Mouse (Mus musculus): Measurements from ENCODE around the gene Tmem135. TPM values are rescaled to one million over a fixed set of nuclear protein-coding genes. Genes with fewer than 3 reads are reported as not detected.
A peak's percentile ranks its signal among the peaks of the same experiment; 100 is the strongest.
"Not testable (repeated sequence)": the region's sequence is repeated elsewhere in the genome, so short reads cannot be mapped to it uniquely, and the experiment has no call there.

The Tmem135 gene
- polyA plus RNA-seq, 1 experiment from 2014 or later: 22.9 TPM

- Histone ChIP-seq H3K9me3 (peaks cover 5% of the 10 kb centered on the region), H3K27ac (no peak overlapping the region), H3K4me1 (no peaks in the 10 kb centered on the region), H3K4me3 (no peak overlapping the region), H3K36me3 (peaks cover 20% of the 10 kb centered on the region), H3K27me3 (no peaks in the 10 kb centered on the region), H3K9ac (no peak overlapping the region), H3K4me2 (replicated peaks) (no peak overlapping the region)
- WGBS: 90% methylated on average over 6 of the region's 6 CpGs
- no peak for ATAC-seq (ENCODE audit: low FRiP score, low read depth)
Observed at GRCm38 (mm10) chr7:89306831-89307230, 97.2 kb downstream of the Tmem135 start.

GRCm38 (mm10) chr7:89304958-89305357 lies 99.1 kb downstream of the Tmem135 start:
- ATAC-seq (ENCODE audit: low FRiP score, low read depth): no peak
- H3K9ac ChIP-seq: no peak overlapping the region
- H3K4me3 ChIP-seq: no peak overlapping the region
- H3K36me3 ChIP-seq: peaks cover 24% of the 10 kb centered on the region
- H3K4me2 ChIP-seq (replicated peaks): no peak overlapping the region
- no peak overlapping the region for H3K27ac ChIP-seq
- 93% methylated on average over 3 of the region's 3 CpGs for WGBS
- H3K4me1 ChIP-seq: no peaks in the 10 kb centered on the region
- H3K27me3 ChIP-seq: no peaks in the 10 kb centered on the region
- no peaks in the 10 kb centered on the region for H3K9me3 ChIP-seq

GRCm38 (mm10) chr7:89303765-89304164 lies 100.3 kb downstream of the Tmem135 start:
- no peak for ATAC-seq (ENCODE audit: low FRiP score, low read depth)
- Histone ChIP-seq H3K9me3 (no peaks in the 10 kb centered on the region), H3K4me3 (no peak overlapping the region), H3K4me1 (no peaks in the 10 kb centered on the region), H3K36me3 (peaks cover 26% of the 10 kb centered on the region), H3K27me3 (no peaks in the 10 kb centered on the region), H3K9ac (no peak overlapping the region), H3K27ac (no peak overlapping the region), H3K4me2 (replicated peaks) (no peak overlapping the region)
- WGBS: 88% methylated on average over 1 of the region's 1 CpGs

GRCm38 (mm10) chr7:89298911-89299458 lies 105.0 kb downstream of the Tmem135 start:
- Histone ChIP-seq H3K4me2 (replicated peaks) (no peak overlapping the region), H3K4me1 (no peaks in the 10 kb centered on the region), H3K9ac (no peak overlapping the region), H3K36me3 (peaks cover 23% of the 10 kb centered on the region; the same call in 1 of the 2 replicates), H3K27ac (no peak overlapping the region), H3K27me3 (no peaks in the 10 kb centered on the region), H3K9me3 (no peaks in the 10 kb centered on the region), H3K4me3 (no peak overlapping the region)
- 91% methylated on average over 1 of the region's 1 CpGs for WGBS
- ATAC-seq (ENCODE audit: low FRiP score, low read depth): no peak

GRCm38 (mm10) chr7:89296941-89297340 lies 107.1 kb downstream of the Tmem135 start:
- Histone ChIP-seq H3K9me3 (no peaks in the 10 kb centered on the region), H3K36me3 (peaks cover 16% of the 10 kb centered on the region; the same call in 1 of the 2 replicates), H3K4me3 (no peak overlapping the region), H3K27me3 (no peaks in the 10 kb centered on the region), H3K27ac (no peak overlapping the region), H3K4me1 (no peaks in the 10 kb centered on the region), H3K9ac (no peak overlapping the region), H3K4me2 (replicated peaks) (no peak overlapping the region)
- WGBS: 80% methylated on average over 1 of the region's 1 CpGs
- no peak for ATAC-seq (ENCODE audit: low FRiP score, low read depth)

- Histone ChIP-seq H3K9ac (no peak overlapping the region), H3K4me3 (no peak overlapping the region), H3K27ac (no peak overlapping the region), H3K4me1 (no peaks in the 10 kb centered on the region), H3K9me3 (0 out of 2 replicates have a peak, but pooled peaks cover under 1% of the 10 kb centered on the region), H3K36me3 (peaks cover 17% of the 10 kb centered on the region), H3K27me3 (no peaks in the 10 kb centered on the region), H3K4me2 (replicated peaks) (no peak overlapping the region)
- 92% methylated on average over 7 of the region's 7 CpGs for WGBS
- ATAC-seq (ENCODE audit: low FRiP score, low read depth): no peak
Observed at GRCm38 (mm10) chr7:89282664-89283063, 121.4 kb downstream of the Tmem135 start.

- H3K4me2 ChIP-seq (replicated peaks); H3K27me3 ChIP-seq; H3K9ac ChIP-seq; H3K9me3 ChIP-seq; H3K4me3 ChIP-seq; H3K27ac ChIP-seq; H3K36me3 ChIP-seq; ATAC-seq (ENCODE audit: low FRiP score, low read depth): not testable (repeated sequence)
- H3K4me1 ChIP-seq: peaks cover 15% of the 10 kb centered on the region
Observed at GRCm38 (mm10) chr7:89270438-89270837, 133.6 kb downstream of the Tmem135 start.

- no peak for ATAC-seq (ENCODE audit: low FRiP score, low read depth)
- peaks cover 15% of the 10 kb centered on the region for H3K4me1 ChIP-seq
- no peak overlapping the region for H3K4me2 ChIP-seq (replicated peaks)
- 0 out of 2 replicates have a peak, but pooled peaks cover 5% of the 10 kb centered on the region for H3K9me3 ChIP-seq
- 85% methylated on average over 6 of the region's 6 CpGs for WGBS
- no peaks in the 10 kb centered on the region for H3K27me3 ChIP-seq
- no peak overlapping the region for H3K9ac ChIP-seq
- peaks cover 10% of the 10 kb centered on the region for H3K36me3 ChIP-seq
- no peak overlapping the region for H3K4me3 ChIP-seq
- H3K27ac ChIP-seq: no peak overlapping the region
Observed at GRCm38 (mm10) chr7:89269826-89270225, 134.2 kb downstream of the Tmem135 start.

GRCm38 (mm10) chr7:89267542-89267941 lies 136.5 kb downstream of the Tmem135 start:
- Histone ChIP-seq H3K4me1 (peaks cover 15% of the 10 kb centered on the region), H3K4me2 (replicated peaks) (no peak overlapping the region), H3K27ac (no peak overlapping the region), H3K36me3 (peaks cover 5% of the 10 kb centered on the region), H3K9me3 (0 out of 2 replicates have a peak, but pooled peaks cover 1% of the 10 kb centered on the region), H3K9ac (no peak overlapping the region), H3K27me3 (no peaks in the 10 kb centered on the region), H3K4me3 (no peak overlapping the region)
- WGBS: 87% methylated on average over 1 of the region's 1 CpGs
- no peak for ATAC-seq (ENCODE audit: low FRiP score, low read depth)

GRCm38 (mm10) chr7:89266017-89266760 lies 137.8 kb downstream of the Tmem135 start:
- Histone ChIP-seq H3K4me1 (peaks cover 15% of the 10 kb centered on the region), H3K9ac (no peak overlapping the region), H3K27me3 (no peaks in the 10 kb centered on the region)

GRCm38 (mm10) chr7:89260966-89261365 lies 143.1 kb downstream of the Tmem135 start:
- no peak overlapping the region for H3K4me3 ChIP-seq
- ATAC-seq (ENCODE audit: low FRiP score, low read depth): no peak
- H3K9me3 ChIP-seq: no peaks in the 10 kb centered on the region
- no peak overlapping the region for H3K27ac ChIP-seq
- H3K27me3 ChIP-seq: no peaks in the 10 kb centered on the region
- H3K4me1 ChIP-seq: peaks cover 12% of the 10 kb centered on the region
- no peaks in the 10 kb centered on the region for H3K36me3 ChIP-seq
- no peak overlapping the region for H3K9ac ChIP-seq
- H3K4me2 ChIP-seq (replicated peaks): no peak overlapping the region

More at GRCm38 (mm10) chr7:89266017-89266760, 137.8 kb downstream of the Tmem135 start:
- Histone ChIP-seq H3K4me3 (no peak overlapping the region), H3K27ac (no peak overlapping the region), H3K36me3 (0 out of 2 replicates have a peak, but pooled peaks cover 4% of the 10 kb centered on the region), H3K9me3 (no peaks in the 10 kb centered on the region), H3K4me2 (replicated peaks) (no peak overlapping the region)
- 77% methylated on average over 7 of the region's 7 CpGs for WGBS
- ATAC-seq (ENCODE audit: low FRiP score, low read depth): no peak

GRCm38 (mm10) chr7:89258832-89259231 lies 145.2 kb downstream of the Tmem135 start:
- no peak overlapping the region for H3K4me3 ChIP-seq
- ATAC-seq (ENCODE audit: low FRiP score, low read depth): peak; percentile 57; the same call in 1 of the 2 replicates
- no peak overlapping the region for H3K9ac ChIP-seq
- no peak overlapping the region for H3K4me2 ChIP-seq (replicated peaks)
- H3K36me3 ChIP-seq: no peaks in the 10 kb centered on the region
- 12% methylated on average over 2 of the region's 2 CpGs for WGBS
- H3K27me3 ChIP-seq: no peaks in the 10 kb centered on the region
- H3K27ac ChIP-seq: no peak overlapping the region
- no peaks in the 10 kb centered on the region for H3K9me3 ChIP-seq
- H3K4me1 ChIP-seq: peaks cover 12% of the 10 kb centered on the region; the same call in 1 of the 2 replicates

Measured in limb, embryonic 13.5 days (tissue).